Mouse (Mus musculus) stomach, postnatal 0 days (tissue): ENCODE measurements around the gene Ccdc136.

ENCODE experiments used
- CTCF ChIP-seq: IDR thresholded peaks from 2 replicates; pipeline ENCODE4 v1.5.1; 2016; ENCODE audit warnings: antibody characterized with exemption, low read depth, mild to moderate bottlenecking, moderate library complexity
- EP300 ChIP-seq: optimal IDR thresholded peaks from 2 replicates; pipeline ENCODE3; 2016; ENCODE audit warnings: antibody characterized with exemption

- no peak for TF ChIP-seq CTCF
- no peak for TF ChIP-seq EP300
These were observed 17.4 kb upstream of the Ccdc136 start for GRCm38 (mm10) chr6:29378678-29379077.
